Mouse (Mus musculus): ENCODE measurements around the gene Ppp1r3g.

GRCm38 (mm10) chr13:35968719-35969430, 10.2 kb downstream of the Ppp1r3g start:
- TF ChIP-seq GATA1 (IDR thresholded peaks at IDR 0.05; ENCODE audit: low read length) (no peak), TAL1 (IDR thresholded peaks at IDR 0.05; ENCODE audit: low read length) (no peak)
